Mouse (Mus musculus) mouse trophoblast stem cell (cell line): ENCODE data around the gene Acot3.
"Not testable (repeated sequence)": the region's sequence is repeated elsewhere in the genome, so short reads cannot be mapped to it uniquely, and the experiment has no call there.

Experiments
- in situ Hi-C, 2 experiments: fragments of 300-500 bp; cut with MseI, MboI; formaldehyde crosslinking; loops; 2 replicates in 1 of 2; 3 replicates in 1 of 2; pipeline ENCODE4 v1.15.1; 2025

Acot3 gene

GRCm38 (mm10) chr12:84100604-84101492 lies 48.9 kb downstream of the Acot3 start, which contains the start of gene Acot6:
Acot6 (plus strand) TSS chr12:84100654.
- in situ Hi-C loops: not testable (repeated sequence)

- in situ Hi-C loops: no loop called here
These were observed 49.5 kb downstream of the Acot3 start for GRCm38 (mm10) chr12:84101493-84101845.

GRCm38 (mm10) chr12:84107012-84107411 lies 55.1 kb downstream of the Acot3 start:
- in situ Hi-C loops: no loop called here

- in situ Hi-C loops: no loop called here
These were observed 55.7 kb downstream of the Acot3 start for GRCm38 (mm10) chr12:84107692-84108091.

- in situ Hi-C loops: no loop called here
These were observed 58.0 kb downstream of the Acot3 start for GRCm38 (mm10) chr12:84109924-84110323.
